Mouse (Mus musculus): Measurements from ENCODE around the gene Hmbs.
"Not testable (repeated sequence)": the region's sequence is repeated elsewhere in the genome, so short reads cannot be mapped to it uniquely, and the experiment has no call there.

Gene Hmbs

GRCm38 (mm10) chr9:44345570-44346433, 1.8 kb upstream of the Hmbs start:
- DNase-seq (ENCODE audit: low spot score in 2 of 2), result peak in 1 of 2 experiments; percentile 37

DNA sequence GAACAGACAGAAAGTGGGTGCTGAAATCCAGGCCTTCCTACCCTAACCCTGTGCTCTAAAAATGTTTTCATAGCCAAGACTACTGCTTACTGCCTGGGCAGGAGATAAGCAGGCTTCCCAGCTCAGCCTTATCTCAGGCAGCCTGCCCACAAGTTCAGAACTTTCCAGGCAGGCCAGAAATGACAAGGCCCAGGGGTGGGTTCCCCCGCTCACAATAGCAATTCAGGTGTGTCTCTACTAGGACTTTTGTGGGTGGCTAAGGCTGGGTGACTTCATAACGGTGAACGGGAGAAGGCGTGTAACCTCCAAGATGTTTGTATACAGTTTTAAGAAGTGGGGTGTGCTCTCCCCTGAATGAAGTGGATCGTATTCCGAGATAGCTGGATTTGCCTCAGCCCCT, 738 bp downstream of the Hmbs start:
- no peak for DNase-seq (ENCODE audit: low spot score in 2 of 2)

DNA sequence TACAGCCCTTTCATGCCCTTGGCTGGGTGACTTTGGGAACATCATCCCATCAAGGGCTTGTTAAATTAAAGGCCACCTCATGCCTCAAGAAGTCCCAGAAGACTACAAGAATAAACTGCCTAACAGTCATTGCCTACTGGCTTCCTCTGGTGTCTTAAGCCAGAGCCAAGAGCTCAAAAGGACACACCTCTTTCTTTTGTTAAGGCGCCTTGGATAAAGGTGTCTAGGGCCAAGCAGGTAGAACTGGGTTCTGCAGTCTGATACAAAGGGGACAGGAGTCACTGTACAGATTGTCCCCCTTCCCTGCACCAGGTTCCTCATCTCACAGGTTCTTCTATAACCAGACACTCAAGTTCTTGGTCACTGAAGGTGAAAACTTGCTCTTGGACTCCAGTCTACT, 1.4 kb downstream of the Hmbs start:
- DNase-seq (ENCODE audit: low spot score in 2 of 2), result no peak

DNA sequence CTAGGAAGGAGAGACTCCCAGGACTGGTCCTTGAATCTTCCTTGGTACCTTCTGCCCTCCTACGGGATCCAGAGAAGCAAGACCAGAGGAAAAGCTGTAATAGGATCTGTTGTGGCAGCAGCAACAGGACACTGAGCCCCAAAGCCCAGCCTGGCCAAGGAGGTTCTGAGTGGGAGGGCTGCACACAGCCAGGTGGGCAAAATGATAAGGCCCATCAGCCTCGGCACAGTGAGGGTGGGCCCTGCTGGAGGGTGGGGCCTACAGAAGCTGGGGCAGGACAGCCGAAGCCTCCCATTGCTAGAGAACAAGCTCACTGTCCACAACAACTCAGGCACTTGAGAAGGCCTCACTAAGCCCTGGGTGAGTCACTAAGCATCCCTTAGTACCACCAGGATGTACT, 1.9 kb downstream of the Hmbs start:
- no peak for DNase-seq (ENCODE audit: low spot score in 2 of 2)

GRCm38 (mm10) chr9:44341487-44341886, 2.5 kb downstream of the Hmbs start:
- no peak for DNase-seq (ENCODE audit: low spot score in 2 of 2)

GRCm38 (mm10) chr9:44338574-44338973, 5.5 kb downstream of the Hmbs start:
- no peak for DNase-seq (ENCODE audit: low spot score in 2 of 2)

GRCm38 (mm10) chr9:44337436-44338169, 6.4 kb downstream of the Hmbs start:
- DNase-seq (ENCODE audit: low spot score in 2 of 2), result no peak

GRCm38 (mm10) chr9:44336964-44337363, 7.1 kb downstream of the Hmbs start:
- no peak for DNase-seq (ENCODE audit: low spot score in 2 of 2)

- not testable (repeated sequence) for DNase-seq (ENCODE audit: low spot score in 2 of 2)
Observed at GRCm38 (mm10) chr9:44336513-44336912, 7.5 kb downstream of the Hmbs start.

- no peak for DNase-seq (ENCODE audit: low spot score in 2 of 2)
Observed at GRCm38 (mm10) chr9:44336093-44336406, 8.0 kb downstream of the Hmbs start.

- no peak for DNase-seq (ENCODE audit: low spot score in 2 of 2)
Observed at GRCm38 (mm10) chr9:44335331-44336092, 8.5 kb downstream of the Hmbs start.

DNA sequence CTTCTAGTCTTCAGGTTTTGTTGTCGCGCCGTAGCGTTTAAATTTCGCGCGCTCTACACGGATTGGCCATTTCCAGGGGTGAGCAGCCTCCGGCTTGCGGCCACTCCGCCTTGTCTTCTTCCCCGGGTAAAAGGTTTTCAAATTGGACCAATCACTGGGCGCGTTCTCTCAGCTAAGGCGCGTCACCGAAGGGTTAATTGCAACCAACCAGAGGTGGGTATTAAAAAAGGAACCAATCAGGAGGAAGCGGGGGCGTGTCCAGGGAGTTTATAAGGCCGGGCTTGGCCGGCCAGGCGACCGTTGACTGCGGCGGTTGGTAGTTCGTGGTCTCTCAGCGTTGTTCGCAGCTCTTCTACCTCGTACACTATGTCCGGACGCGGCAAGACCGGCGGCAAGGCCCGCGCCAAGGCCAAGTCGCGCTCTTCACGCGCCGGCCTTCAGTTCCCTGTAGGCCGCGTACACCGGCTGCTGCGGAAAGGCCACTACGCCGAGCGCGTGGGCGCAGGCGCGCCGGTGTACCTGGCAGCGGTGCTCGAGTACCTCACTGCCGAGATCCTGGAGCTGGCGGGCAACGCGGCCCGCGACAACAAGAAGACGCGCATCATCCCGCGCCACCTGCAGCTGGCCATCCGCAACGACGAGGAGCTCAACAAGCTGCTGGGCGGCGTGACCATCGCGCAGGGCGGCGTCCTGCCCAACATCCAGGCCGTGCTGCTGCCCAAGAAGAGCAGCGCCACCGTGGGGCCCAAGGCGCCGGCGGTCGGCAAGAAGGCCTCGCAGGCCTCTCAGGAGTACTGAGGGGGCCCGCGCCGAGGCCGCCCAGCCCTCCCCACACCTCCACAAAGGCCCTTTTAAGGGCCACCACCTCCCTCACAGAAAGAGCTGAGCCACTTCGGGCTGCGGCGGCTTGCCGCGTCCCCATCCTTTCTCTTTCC, 9.4 kb downstream of the Hmbs start, which contains the start of gene H2afx:
Gene H2afx (plus strand): TSS at position 299 of the 935 bp plus-strand sequence.
- DNase-seq (ENCODE audit: low spot score in 2 of 2), result peak; percentile 99

DNA sequence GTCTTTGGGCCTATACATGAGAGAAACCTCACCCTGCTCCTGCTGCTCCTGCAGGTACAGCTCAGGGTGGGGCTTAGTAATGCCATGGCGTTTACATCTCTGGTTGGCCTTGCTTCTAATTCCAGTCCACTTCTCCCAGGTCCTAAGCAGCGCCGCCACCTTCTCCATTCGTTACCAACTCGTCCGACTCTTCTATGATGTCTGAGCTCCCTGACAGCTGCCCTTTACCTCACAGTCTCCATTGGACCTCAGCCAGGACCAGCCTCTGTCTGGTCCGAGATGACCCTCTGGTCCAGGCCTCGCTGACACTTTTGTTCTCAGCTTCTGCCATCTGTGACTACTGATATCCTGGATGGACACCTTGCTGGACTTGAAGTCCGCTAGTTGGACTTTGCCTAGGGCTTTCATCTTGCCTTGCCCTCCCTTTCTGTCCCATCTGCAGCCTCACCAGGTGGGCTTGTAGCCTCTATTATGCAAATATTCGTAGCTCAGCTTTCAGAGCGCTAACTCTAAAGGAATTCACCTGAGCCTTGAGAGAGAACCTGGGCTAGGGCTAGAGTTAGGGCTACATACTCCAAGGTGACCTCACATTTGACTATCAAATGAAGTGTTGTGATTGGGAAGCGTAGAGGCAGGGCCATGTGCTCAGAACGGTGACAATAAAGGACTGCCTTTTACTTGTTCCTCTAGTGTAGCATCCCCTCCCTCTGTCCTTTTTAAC, 10.9 kb downstream of the Hmbs start:
- DNase-seq (ENCODE audit: low spot score in 2 of 2), result no peak

DNA sequence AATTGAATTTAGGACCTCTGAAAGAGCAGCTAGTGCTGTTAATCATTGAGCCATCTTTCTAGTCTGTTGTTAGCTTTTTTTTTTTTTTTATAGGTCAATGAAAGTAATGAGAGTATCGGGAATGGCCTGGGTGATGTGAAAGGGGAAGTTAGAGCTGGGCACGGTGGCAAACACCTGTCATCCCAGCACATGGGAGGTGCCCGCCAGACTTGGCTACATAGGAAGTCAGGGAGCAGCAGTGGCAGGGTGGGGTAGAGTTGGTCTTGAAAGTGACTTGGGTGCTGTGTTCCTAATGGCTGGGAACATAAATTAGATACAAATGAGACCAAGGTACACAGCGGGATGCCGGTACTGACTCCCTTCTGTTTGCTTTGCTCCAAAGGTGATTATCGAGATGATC, 13.3 kb downstream of the Hmbs start:
- DNase-seq (ENCODE audit: low spot score in 2 of 2), result no peak

GRCm38 (mm10) chr9:44327926-44328325, 16.1 kb downstream of the Hmbs start:
- DNase-seq (ENCODE audit: low spot score in 2 of 2), result no peak

DNA sequence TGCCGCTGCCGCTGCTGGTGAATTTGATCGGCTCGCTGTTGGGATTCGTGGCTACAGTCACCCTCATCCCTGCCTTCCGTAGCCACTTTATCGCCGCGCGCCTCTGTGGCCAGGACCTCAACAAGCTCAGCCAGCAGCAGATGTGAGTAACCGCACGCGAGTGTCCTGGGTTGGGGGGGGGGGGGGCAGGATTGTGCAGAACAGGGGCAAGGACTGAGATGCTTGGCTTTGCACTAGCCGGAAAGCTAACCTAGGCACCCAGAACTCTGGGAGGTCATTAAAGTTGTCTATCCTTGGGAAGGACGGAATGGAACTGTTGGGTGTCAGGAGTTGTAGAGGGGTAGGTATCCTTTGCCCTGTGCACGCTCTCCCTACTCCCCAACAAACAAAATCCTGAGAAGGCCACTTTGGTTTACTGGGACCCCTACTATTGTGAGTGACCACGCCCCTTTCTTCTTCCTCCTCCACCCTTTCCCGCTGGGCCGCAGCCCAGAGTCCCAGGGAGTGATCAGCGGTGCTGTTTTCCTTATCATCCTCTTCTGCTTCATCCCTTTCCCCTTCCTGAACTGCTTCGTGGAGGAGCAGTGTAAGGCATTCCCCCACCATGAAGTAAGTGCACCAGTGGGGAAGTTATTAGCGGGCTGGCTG, 16.8 kb downstream of the Hmbs start:
- DNase-seq (ENCODE audit: low spot score in 2 of 2), result no peak

GRCm38 (mm10) chr9:44326371-44327063, 17.5 kb downstream of the Hmbs start:
- peak; percentile 86 for DNase-seq (ENCODE audit: low spot score in 2 of 2)

- DNase-seq (ENCODE audit: low spot score in 2 of 2), result no peak
Observed at GRCm38 (mm10) chr9:44325768-44326370, 18.2 kb downstream of the Hmbs start, which contains the start of gene Dpagt1. Dpagt1 (plus strand) TSS chr9:44326019.

All from right cerebral cortex, adult 2 months (tissue).